Mouse (Mus musculus): ENCODE measurements around the gene Kcnk16.

Kcnk16 gene

DNA sequence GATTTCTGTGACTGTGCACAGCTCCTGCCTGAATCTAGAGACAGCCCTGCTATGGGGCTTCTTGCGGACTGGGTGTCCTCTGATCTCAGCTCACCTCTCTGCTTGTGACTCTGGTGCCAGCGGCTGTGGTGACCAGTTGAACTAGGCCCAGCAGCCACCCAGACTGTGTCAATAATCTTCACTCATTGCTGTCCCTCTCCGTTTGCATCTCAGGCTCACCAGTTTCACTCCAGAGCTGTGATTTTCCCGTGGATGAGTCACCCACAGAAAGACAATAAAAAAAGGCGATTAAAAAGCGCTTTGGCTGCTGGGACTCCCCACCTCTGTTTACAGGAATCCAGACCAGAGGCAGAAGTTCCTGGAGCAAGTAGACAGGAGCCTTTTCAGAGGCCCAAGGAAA is 39.6 kb downstream of the Kcnk16 start:
- peak; percentile 38 for DNase-seq

GRCm38 (mm10) chr14:20228336-20228735 is 40.7 kb downstream of the Kcnk16 start:
- peak; percentile 78 for DNase-seq

DNA sequence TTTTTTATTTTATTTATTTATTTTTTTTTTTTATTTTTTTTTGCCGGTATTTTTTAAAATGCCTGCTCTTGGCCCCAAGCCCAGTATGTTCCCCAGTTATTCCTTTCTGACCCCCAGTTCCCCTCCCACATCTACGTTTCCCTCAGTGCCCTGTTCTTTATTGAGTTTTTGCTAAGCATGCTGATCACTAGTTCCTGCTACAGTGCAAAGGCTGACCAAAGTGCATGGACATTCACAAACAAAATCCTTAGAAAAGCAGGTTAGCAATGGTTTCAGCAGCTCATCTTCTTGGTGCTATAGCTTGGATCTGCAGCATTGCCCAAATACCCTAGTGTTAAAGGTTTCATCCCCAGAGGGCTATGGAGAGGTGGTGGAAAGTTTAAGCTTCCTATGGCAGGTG is 42.0 kb downstream of the Kcnk16 start:
- peak; percentile 41 for DNase-seq

DNA sequence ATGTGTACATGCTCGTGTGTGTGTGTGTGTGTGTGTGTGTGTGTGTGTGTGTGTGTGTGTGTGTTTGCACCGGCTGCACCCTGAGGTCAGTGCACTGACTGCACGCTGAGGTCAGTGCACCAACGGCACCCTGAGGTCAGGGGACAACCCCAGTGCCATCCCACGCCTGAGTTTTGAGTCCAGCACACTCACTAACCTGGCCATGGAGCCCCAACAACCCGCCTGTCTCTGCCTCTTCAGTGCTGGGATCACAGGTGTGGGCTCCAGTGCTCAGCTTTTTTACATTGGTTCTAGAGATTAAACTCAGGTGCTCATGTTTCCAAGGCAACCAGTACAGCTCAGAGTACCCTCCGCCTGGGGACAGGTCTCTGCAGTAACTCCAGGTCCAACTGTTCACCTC is 42.5 kb downstream of the Kcnk16 start:
- no peak for DNase-seq

DNA sequence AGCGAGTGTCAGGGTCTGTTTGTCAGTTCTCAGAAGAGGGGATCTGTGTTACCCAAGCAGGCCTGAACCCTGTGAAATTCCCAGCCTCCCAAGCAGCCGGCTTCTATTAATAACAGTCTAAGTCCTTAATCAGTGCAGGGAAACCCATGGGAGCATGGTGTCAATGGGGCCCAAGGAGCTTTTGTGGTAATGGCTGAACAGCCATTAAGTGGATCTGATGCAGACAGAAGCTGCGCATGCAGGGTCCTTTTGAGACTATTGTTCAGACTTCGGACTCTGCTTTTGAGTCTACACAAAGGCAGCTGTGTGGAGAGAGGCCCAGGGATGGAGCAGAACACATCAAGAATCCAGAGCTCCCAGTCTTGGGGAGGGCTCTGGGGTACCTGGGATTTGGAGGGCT is 43.5 kb downstream of the Kcnk16 start:
- no peak for DNase-seq

DNA sequence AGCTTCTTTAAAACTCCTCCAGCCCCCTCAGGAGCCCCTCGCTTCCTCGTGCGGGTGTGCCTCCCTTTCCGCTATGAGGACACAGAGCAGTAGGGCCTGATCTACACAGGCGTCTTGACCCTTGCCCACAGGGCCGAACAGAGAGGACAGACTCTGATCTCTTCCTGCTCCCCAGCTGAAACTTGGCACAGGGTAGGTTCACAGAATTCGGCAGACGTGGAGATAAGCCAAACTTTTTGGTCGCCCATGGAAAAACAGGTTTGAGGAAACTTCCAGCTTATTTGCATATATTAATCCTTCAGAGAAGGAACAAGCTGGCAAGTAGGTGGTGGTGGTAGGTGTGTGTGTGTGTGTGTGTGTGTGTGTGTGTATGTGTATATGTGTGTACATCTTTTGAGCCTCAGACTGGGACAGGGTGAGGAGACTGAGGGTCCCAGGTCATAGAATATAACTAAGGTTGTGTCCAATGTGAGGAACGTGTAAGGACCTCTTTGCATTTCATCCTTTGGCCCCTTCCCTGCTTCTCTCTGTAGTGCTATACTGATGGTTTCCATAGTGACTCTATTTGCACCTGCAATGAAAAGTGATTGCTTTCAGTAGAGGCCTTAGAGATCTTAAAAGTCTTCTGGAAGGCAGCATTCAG is 44.3 kb downstream of the Kcnk16 start:
- DNase-seq: peak; percentile 65

GRCm38 (mm10) chr14:20224163-20224562 is 44.8 kb downstream of the Kcnk16 start:
- peak; percentile 71 for DNase-seq

DNA sequence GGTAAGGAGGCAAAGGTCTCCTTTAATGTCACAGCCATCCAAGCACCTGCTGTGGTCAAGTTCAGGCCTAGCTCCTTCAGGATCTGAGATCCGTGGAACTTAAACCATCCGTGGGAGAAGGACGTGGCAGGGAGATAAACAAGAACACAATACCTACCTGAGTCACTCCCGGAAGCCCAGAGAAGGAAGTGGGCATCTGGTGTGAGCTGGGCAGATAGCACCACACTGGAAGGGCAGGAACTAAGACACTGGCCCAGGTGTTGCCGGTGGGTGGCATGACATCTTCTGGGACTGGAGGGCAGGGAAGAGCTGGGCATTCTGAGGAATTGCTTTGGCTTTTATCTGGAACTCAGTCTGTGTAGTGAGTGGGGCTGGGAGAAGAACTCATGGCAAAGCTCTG is 45.7 kb downstream of the Kcnk16 start:
- DNase-seq: no peak

GRCm38 (mm10) chr14:20221083-20221482 is 47.9 kb downstream of the Kcnk16 start:
- DNase-seq: no peak

GRCm38 (mm10) chr14:20219849-20220248 is 49.1 kb downstream of the Kcnk16 start:
- peak; percentile 62 for DNase-seq

GRCm38 (mm10) chr14:20217299-20217864 is 51.6 kb downstream of the Kcnk16 start:
- no peak for DNase-seq

DNA sequence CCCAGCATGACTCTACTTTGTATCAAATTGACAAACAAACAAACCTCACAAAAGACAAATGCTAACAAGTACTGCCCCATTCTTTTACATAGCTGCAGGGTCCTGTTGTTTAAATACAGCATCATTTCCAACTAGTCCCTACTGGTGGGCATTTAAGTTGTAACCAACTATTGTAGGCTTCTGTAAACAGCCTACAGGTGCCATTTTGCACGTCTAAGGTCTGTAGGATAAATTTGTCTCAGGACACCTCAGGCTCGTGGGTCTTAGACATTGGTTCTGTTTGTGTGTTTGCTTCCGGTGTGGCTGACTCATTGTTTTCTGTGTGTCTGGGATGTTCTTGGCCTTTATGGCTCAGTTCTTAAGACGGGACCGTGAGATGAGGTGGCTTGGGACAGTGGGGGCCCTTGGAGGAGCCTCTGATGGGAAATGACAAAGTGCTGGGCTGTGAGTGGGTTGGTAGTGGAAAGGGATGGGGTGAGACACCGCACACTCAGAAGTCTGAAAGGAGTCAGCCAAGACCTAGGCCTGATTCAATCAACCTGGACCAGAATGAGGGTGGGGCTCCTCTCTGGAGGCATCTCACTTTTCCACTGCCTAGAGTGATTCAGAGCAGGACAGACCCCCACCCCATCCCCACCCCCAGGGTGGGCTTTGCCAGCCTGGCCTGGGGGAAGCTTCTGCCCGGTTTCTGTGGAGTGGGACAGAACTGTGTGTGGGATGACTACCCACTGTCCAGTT is 52.3 kb downstream of the Kcnk16 start:
- no peak for DNase-seq

GRCm38 (mm10) chr14:20215826-20216225 is 53.2 kb downstream of the Kcnk16 start:
- no peak for DNase-seq

- no peak for DNase-seq
Observed at GRCm38 (mm10) chr14:20214125-20214524, 54.9 kb downstream of the Kcnk16 start.

DNA sequence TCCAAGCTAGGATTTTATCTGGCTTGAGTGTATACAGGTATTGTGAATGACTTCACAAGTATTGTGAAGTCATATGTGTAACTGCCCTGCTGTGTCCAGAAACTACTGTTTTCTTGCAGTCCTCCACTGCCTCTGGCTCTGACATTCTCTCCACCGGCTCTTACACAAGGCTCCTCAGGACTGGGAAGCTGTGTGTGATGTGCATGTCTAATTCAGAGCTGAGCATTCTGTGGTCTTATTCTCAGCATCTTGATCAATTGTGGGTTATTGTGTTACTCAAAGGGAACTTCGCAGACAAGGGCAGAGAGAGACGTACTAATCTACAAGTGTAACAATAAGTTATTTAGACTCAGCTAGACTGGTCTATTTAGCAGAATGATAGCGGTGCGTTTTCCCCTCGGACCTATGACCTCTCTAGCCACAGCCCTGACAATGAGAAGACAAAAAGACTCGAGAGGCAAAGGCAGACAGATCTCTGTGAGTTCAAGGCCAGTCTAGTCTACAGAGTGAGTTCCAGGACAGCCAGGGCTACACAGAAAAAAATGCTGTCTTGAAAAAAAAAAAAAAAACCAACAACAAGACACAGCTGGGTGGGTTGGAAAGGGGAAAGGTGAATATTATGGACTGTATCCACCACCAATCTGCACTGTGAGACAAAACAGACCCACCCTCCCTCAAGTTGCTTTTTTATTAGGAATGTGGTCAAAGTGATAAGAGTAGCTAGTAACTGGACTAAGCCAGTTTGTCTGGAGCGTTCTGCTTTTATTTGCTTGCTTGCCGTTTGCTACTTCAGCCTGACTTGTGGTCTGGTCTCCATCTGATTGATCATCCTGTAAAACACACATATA is 57.0 kb downstream of the Kcnk16 start:
- no peak for DNase-seq

All from kidney, adult 18-20 months (tissue).